Mouse (Mus musculus): ENCODE data around the gene Klhl2. TPM values are rescaled to one million over a fixed set of nuclear protein-coding genes. Genes with fewer than 3 reads are reported as not detected.
A peak's percentile ranks its signal among the peaks of the same experiment; 100 is the strongest.

The Klhl2 gene
- polyA plus RNA-seq, 1 experiment from 2014 or later, result 5.6 TPM

DNA sequence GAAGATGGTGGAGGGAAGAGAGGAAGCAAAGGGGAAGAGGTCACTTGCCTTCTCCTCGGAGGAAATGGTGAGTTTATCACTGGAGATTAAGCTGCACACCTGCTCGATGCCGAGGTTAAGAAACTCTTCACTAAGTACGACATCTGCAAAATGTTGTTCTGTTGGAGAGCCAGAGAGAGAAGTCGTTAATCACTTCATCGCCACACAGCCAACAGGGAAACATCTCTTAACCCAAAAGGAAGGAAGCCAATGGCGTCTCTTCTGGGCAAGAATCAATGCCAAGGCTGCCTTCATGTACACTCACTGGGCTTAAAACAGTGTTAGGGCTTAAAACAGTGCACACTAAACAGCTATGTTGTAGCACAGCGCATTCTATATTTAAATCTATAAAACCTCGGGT, 85.7 kb downstream of the Klhl2 start:
- H3K36me3 ChIP-seq (ENCODE audit: control insufficient read depth, insufficient read depth, low read length), result 0 out of 2 replicates have a peak, but pooled peaks cover 2% of the 10 kb centered on the region
- no peaks in the 10 kb centered on the region for H3K9me3 ChIP-seq (ENCODE audit: control insufficient read depth, low read length)
- no peak overlapping the region for H3K9ac ChIP-seq (ENCODE audit: low read depth, low read length)
- H3K27ac ChIP-seq (ENCODE audit: low read length), result no peak overlapping the region
- 63% methylated on average over 9 of the region's 9 CpGs for WGBS
- ATAC-seq, result no peak
- no peak overlapping the region for H3K4me3 ChIP-seq (ENCODE audit: low read length)
- no peak overlapping the region for H3K4me2 ChIP-seq (ENCODE audit: low read depth, low read length)
- no peaks in the 10 kb centered on the region for H3K27me3 ChIP-seq (replicated peaks; ENCODE audit: control insufficient read depth, insufficient read depth, low read length)
- no peaks in the 10 kb centered on the region for H3K4me1 ChIP-seq (ENCODE audit: control insufficient read depth, insufficient read depth, low read length)

DNA sequence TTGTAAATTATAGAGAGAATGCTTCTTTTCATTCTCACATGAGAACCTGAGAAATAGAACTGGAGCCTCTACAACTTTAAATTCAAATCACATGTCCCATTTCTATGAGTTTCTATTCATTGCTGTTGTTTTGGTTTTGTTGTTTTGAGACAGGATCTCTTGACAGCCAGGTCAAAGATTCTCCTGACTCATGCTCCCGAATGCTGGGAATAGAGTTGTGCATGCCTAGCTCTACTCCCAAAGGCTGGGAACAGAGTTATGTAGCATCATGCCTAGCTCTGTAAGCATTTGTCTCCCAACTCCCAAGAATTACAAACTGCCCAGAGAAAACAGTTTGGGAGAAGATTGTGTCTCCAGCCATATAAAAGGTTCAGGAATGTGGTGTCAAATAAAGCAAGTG, 87.1 kb downstream of the Klhl2 start:
- Histone ChIP-seq H3K9me3 (ENCODE audit: control insufficient read depth, low read length) (no peaks in the 10 kb centered on the region), H3K9ac (ENCODE audit: low read depth, low read length) (no peak overlapping the region), H3K36me3 (ENCODE audit: control insufficient read depth, insufficient read depth, low read length) (0 out of 2 replicates have a peak, but pooled peaks cover 2% of the 10 kb centered on the region), H3K4me3 (ENCODE audit: low read length) (no peak overlapping the region), H3K27me3 (replicated peaks; ENCODE audit: control insufficient read depth, insufficient read depth, low read length) (no peaks in the 10 kb centered on the region), H3K4me1 (ENCODE audit: control insufficient read depth, insufficient read depth, low read length) (no peaks in the 10 kb centered on the region), H3K27ac (ENCODE audit: low read length) (no peak overlapping the region), H3K4me2 (ENCODE audit: low read depth, low read length) (no peak overlapping the region)
- no peak for ATAC-seq
- WGBS, result 83% methylated on average over 1 of the region's 1 CpGs

DNA sequence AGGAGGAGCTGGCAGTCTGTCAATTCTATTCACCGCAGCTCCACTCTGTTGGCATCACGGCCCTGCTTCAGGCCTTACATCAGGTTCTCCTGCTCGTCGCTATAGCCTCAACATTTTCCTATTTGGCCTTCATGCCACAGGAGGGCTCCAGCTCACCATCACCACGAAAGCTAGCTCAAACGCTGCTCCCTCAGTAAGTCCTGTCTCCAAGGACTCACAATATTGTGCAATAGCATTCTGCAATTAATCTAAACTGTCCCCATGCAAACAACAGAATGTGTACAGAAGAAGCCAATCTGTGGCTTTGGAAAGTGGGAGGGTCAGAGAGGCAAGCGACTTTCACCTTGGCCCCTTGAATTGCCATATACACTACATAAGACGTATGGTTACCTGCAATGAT, 88.4 kb downstream of the Klhl2 start:
- H3K9ac ChIP-seq (ENCODE audit: low read depth, low read length), result no peak overlapping the region
- no peaks in the 10 kb centered on the region for H3K4me1 ChIP-seq (ENCODE audit: control insufficient read depth, insufficient read depth, low read length)
- no peak overlapping the region for H3K4me3 ChIP-seq (ENCODE audit: low read length)
- H3K27ac ChIP-seq (ENCODE audit: low read length), result no peak overlapping the region
- H3K36me3 ChIP-seq (ENCODE audit: control insufficient read depth, insufficient read depth, low read length), result 0 out of 2 replicates have a peak, but pooled peaks cover 2% of the 10 kb centered on the region
- H3K27me3 ChIP-seq (replicated peaks; ENCODE audit: control insufficient read depth, insufficient read depth, low read length), result no peaks in the 10 kb centered on the region
- no peak overlapping the region for H3K4me2 ChIP-seq (ENCODE audit: low read depth, low read length)
- 69% methylated on average over 8 of the region's 8 CpGs for WGBS
- ATAC-seq, result peak; percentile 78
- H3K9me3 ChIP-seq (ENCODE audit: control insufficient read depth, low read length), result no peaks in the 10 kb centered on the region

GRCm38 (mm10) chr8:64757956-64758355, 91.9 kb downstream of the Klhl2 start:
- WGBS, result 94% methylated on average over 15 of the region's 15 CpGs
- H3K4me3 ChIP-seq (ENCODE audit: low read length), result no peak overlapping the region
- H3K4me1 ChIP-seq (ENCODE audit: control insufficient read depth, insufficient read depth, low read length), result no peaks in the 10 kb centered on the region
- no peak overlapping the region for H3K4me2 ChIP-seq (ENCODE audit: low read depth, low read length)
- H3K27me3 ChIP-seq (replicated peaks; ENCODE audit: control insufficient read depth, insufficient read depth, low read length), result no peaks in the 10 kb centered on the region
- H3K9me3 ChIP-seq (ENCODE audit: control insufficient read depth, low read length), result no peaks in the 10 kb centered on the region
- no peak overlapping the region for H3K9ac ChIP-seq (ENCODE audit: low read depth, low read length)
- ATAC-seq, result no peak
- 0 out of 2 replicates have a peak, but pooled peaks cover 2% of the 10 kb centered on the region for H3K36me3 ChIP-seq (ENCODE audit: control insufficient read depth, insufficient read depth, low read length)
- H3K27ac ChIP-seq (ENCODE audit: low read length), result no peak overlapping the region

DNA sequence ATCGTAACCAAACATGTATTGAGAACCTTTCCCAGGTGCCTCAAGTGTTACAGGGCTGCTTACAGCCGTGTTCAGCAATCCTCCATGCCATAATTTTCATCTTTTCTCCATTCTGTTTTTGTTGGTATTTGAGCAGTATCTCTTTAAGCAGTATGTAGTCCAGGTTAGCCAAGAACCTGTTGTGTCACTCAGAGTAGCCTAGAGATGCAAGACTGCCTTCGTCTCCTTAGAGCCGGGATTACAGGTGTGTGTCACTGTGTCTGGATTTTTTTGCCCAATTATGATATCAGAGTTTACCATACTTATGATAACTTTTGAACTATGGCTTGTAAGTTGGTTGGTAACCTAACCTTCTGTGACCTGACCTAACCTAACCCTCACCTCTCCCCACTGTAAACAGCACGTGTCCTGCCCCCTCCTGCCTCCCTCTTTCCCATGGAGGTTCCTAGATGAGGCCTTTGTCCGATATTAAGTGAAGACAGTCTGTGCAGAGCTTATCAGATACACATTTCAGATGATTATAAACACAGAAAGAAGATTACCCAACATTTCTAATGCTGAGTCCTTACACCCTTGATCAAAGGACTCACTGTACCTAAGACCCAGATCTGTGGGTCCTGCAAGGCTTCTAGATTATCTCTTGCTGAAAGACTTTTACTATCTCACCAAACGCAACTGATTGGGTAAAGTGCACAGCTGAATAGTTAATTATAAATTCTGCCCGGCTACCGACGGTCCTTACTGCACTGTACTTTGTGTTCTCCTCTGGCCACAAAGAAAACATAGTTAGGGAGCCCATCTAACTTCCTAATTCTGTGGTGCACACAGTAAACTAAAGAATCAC, 103.4 kb downstream of the Klhl2 start:
- H3K4me1 ChIP-seq (ENCODE audit: control insufficient read depth, insufficient read depth, low read length), result no peaks in the 10 kb centered on the region
- H3K27me3 ChIP-seq (replicated peaks; ENCODE audit: control insufficient read depth, insufficient read depth, low read length), result no peaks in the 10 kb centered on the region
- ATAC-seq, result peak; percentile 87
- H3K9me3 ChIP-seq (ENCODE audit: control insufficient read depth, low read length), result no peaks in the 10 kb centered on the region
- no peaks in the 10 kb centered on the region for H3K36me3 ChIP-seq (ENCODE audit: control insufficient read depth, insufficient read depth, low read length)
- no peak overlapping the region for H3K9ac ChIP-seq (ENCODE audit: low read depth, low read length)
- H3K4me3 ChIP-seq (ENCODE audit: low read length), result no peak overlapping the region
- 56% methylated on average over 10 of the region's 10 CpGs for WGBS
- no peak overlapping the region for H3K4me2 ChIP-seq (ENCODE audit: low read depth, low read length)
- peak overlapping the region; percentile 9; the same call in 1 of the 2 replicates for H3K27ac ChIP-seq (ENCODE audit: low read length)

DNA sequence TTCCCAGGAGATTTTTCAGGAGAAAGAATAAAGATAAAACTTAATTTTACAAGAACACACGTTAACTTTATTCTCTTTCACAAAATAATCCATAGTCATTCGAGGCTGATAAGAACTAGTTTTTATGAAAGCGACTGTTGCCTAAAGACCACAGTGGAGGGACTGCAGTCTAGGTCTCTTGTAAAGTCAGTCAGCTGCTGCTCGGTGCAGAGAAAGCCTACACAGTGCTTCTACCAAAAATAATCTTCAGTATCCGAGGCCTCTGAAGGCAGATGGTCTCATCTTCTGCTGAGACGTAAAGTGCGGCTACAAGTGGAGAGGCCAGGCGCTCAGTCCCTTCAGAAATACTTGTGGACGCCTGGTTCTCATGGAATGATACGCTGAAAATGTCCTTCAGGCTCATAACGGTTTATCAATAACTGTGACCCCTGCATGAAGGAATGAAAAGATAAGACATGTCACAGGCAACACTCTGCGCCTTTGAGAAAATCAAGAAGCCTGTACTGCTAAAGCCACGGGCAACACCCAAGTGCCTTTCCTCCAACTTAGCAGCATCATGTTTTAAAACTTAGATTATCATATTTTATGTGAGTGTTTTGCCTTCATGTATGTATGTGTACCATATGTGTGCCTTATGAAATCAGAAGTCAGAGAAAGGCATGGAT, 109.1 kb downstream of the Klhl2 start:
- no peaks in the 10 kb centered on the region for H3K4me1 ChIP-seq (ENCODE audit: control insufficient read depth, insufficient read depth, low read length)
- H3K27me3 ChIP-seq (replicated peaks; ENCODE audit: control insufficient read depth, insufficient read depth, low read length), result no peaks in the 10 kb centered on the region
- H3K4me2 ChIP-seq (ENCODE audit: low read depth, low read length), result no peak overlapping the region
- H3K36me3 ChIP-seq (ENCODE audit: control insufficient read depth, insufficient read depth, low read length), result no peaks in the 10 kb centered on the region; the same call in 1 of the 2 replicates
- no peaks in the 10 kb centered on the region for H3K9me3 ChIP-seq (ENCODE audit: control insufficient read depth, low read length)
- no peak overlapping the region for H3K9ac ChIP-seq (ENCODE audit: low read depth, low read length)
- H3K4me3 ChIP-seq (ENCODE audit: low read length), result no peak overlapping the region
- ATAC-seq, result no peak
- H3K27ac ChIP-seq (ENCODE audit: low read length), result no peak overlapping the region
- 91% methylated on average over 13 of the region's 13 CpGs for WGBS

- H3K27ac ChIP-seq (ENCODE audit: low read length), result no peak overlapping the region
- 81% methylated on average over 1 of the region's 1 CpGs for WGBS
- no peak overlapping the region for H3K4me2 ChIP-seq (ENCODE audit: low read depth, low read length)
- H3K4me3 ChIP-seq (ENCODE audit: low read length), result no peak overlapping the region
- no peaks in the 10 kb centered on the region for H3K4me1 ChIP-seq (ENCODE audit: control insufficient read depth, insufficient read depth, low read length)
- no peaks in the 10 kb centered on the region for H3K9me3 ChIP-seq (ENCODE audit: control insufficient read depth, low read length)
- no peaks in the 10 kb centered on the region; the same call in 1 of the 2 replicates for H3K36me3 ChIP-seq (ENCODE audit: control insufficient read depth, insufficient read depth, low read length)
- no peak for ATAC-seq
- H3K27me3 ChIP-seq (replicated peaks; ENCODE audit: control insufficient read depth, insufficient read depth, low read length), result no peaks in the 10 kb centered on the region
- no peak overlapping the region for H3K9ac ChIP-seq (ENCODE audit: low read depth, low read length)
These were observed 110.9 kb downstream of the Klhl2 start for GRCm38 (mm10) chr8:64738916-64739315.

DNA sequence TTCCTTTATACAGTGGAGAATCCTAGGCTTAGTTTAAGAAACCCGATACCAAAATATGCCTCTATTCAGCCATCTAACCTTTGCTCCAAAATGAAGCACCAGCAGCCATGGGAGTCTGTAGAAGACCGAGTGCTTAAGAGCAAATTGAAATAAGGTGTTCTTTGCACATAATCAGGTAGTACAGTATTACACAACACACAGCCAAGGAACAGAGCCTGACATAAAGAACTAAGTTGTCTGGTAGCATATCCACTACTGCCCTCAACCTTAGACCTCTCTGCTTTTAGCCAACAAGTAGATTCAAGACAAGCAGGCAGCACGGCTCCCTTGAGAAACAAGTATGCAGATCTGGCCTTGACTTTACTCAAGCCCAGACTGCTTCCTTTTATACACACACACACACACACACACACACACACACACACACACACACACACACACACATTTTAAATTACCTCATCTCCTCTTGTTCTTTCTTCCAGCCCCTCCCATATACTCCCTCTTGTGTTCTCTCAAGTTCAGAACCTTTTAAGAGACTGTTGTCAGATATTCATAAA, 113.0 kb downstream of the Klhl2 start:
- Histone ChIP-seq H3K9me3 (ENCODE audit: control insufficient read depth, low read length) (no peaks in the 10 kb centered on the region), H3K4me3 (ENCODE audit: low read length) (no peak overlapping the region), H3K9ac (ENCODE audit: low read depth, low read length) (no peak overlapping the region), H3K36me3 (ENCODE audit: control insufficient read depth, insufficient read depth, low read length) (no peaks in the 10 kb centered on the region; the same call in 1 of the 2 replicates), H3K4me1 (ENCODE audit: control insufficient read depth, insufficient read depth, low read length) (no peaks in the 10 kb centered on the region), H3K27me3 (replicated peaks; ENCODE audit: control insufficient read depth, insufficient read depth, low read length) (no peaks in the 10 kb centered on the region), H3K27ac (ENCODE audit: low read length) (0 out of 2 replicates have a peak overlapping the region, but pooled peaks have one; percentile 33), H3K4me2 (ENCODE audit: low read depth, low read length) (no peak overlapping the region)
- 77% methylated on average over 3 of the region's 3 CpGs for WGBS
- no peak for ATAC-seq

DNA sequence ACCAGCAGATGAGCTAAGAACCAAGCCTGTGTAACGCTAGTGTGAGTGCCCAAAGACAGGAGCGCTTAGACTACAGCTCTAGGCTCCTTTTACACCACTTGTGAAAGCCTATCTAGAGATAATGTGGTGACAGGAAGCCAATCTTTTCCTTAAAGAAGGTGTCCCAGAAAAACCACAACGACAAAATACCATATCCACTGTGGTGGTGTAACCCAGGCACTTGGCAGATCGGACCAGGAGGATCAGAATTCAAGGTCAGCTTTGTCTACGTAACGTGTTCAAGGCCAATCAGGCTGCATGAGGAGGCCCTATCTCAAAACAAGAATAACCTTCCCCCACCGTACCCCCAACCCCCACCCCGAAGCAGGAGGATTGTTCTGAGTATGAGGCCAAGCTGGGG, 114.7 kb downstream of the Klhl2 start:
- H3K9me3 ChIP-seq (ENCODE audit: control insufficient read depth, low read length), result no peaks in the 10 kb centered on the region
- no peaks in the 10 kb centered on the region for H3K4me1 ChIP-seq (ENCODE audit: control insufficient read depth, insufficient read depth, low read length)
- no peak for ATAC-seq
- peaks cover 4% of the 10 kb centered on the region for H3K36me3 ChIP-seq (ENCODE audit: control insufficient read depth, insufficient read depth, low read length)
- H3K4me3 ChIP-seq (ENCODE audit: low read length), result no peak overlapping the region
- no peak overlapping the region for H3K4me2 ChIP-seq (ENCODE audit: low read depth, low read length)
- H3K9ac ChIP-seq (ENCODE audit: low read depth, low read length), result no peak overlapping the region
- H3K27ac ChIP-seq (ENCODE audit: low read length), result no peak overlapping the region
- H3K27me3 ChIP-seq (replicated peaks; ENCODE audit: control insufficient read depth, insufficient read depth, low read length), result no peaks in the 10 kb centered on the region
- WGBS, result 85% methylated on average over 8 of the region's 8 CpGs

All from intestine, embryonic 16.5 days (tissue).